Mouse (Mus musculus) ES-E14 (cell line): ENCODE data around the gene Kifc5b. TPM values are rescaled to one million over a fixed set of nuclear protein-coding genes. Genes with fewer than 3 reads are reported as not detected.
A peak's percentile ranks its signal among the peaks of the same experiment; 100 is the strongest.
"Not testable (repeated sequence)": the region's sequence is repeated elsewhere in the genome, so short reads cannot be mapped to it uniquely, and the experiment has no call there.

ENCODE experiments used
- DNase-seq: peaks from one replicate; pipeline ENCODE4 v3.0.0-alpha.2; 2013; ENCODE audit warnings: low read depth, low spot score
- H3K27ac ChIP-seq: 2 replicates; pipeline ENCODE4 v1.5.1; 2012; ENCODE audit warnings: low read depth, mild to moderate bottlenecking, low read length, moderate library complexity, mixed read lengths; ENCODE audit not compliant: poor library complexity, insufficient read depth, severe bottlenecking
- H3K36me3 ChIP-seq: 2 replicates; pipeline ENCODE4 v1.6.1; 2012; ENCODE audit warnings: mild to moderate bottlenecking, low read length, moderate library complexity, mixed read lengths; ENCODE audit not compliant: control insufficient read depth, poor library complexity, insufficient read depth, severe bottlenecking
- H3K4me1 ChIP-seq, 2 experiments: fragments of 150-350 bp in 1 of 2; sonication (generic) in 1 of 2; 2 replicates each; pipeline ENCODE4 v1.6.1; 2012; ENCODE audit warnings: low read length in 2 of 2, mild to moderate bottlenecking in 1 of 2, mixed read lengths in 1 of 2; ENCODE audit not compliant: control insufficient read depth in 2 of 2, insufficient read depth in 2 of 2, poor library complexity in 1 of 2
- H3K4me3 ChIP-seq, 2 experiments: fragments of 150-350 bp in 1 of 2; sonication (generic) in 1 of 2; 2 replicates each; pipeline ENCODE4 v1.5.1; 2012; ENCODE audit warnings: low read length in 2 of 2, low read depth in 1 of 2, mild to moderate bottlenecking in 1 of 2, mixed read lengths in 1 of 2; ENCODE audit not compliant: insufficient read depth in 1 of 2, poor library complexity in 1 of 2, severe bottlenecking in 1 of 2
- H3K9ac ChIP-seq: 2 replicates; pipeline ENCODE4 v1.6.1; 2012; ENCODE audit warnings: low read depth, mild to moderate bottlenecking, low read length, mixed read lengths; ENCODE audit not compliant: poor library complexity, insufficient read depth, severe bottlenecking
- H3K9me3 ChIP-seq: fragments of 150-350 bp; sonication (generic); 2 replicates; pipeline ENCODE4 v1.6.1; 2012; ENCODE audit warnings: low read depth, mild to moderate bottlenecking, low read length; ENCODE audit not compliant: control insufficient read depth, insufficient read depth
- CHD2 ChIP-seq: IDR thresholded peaks from 2 replicates; pipeline ENCODE4 v1.6.1; 2014; ENCODE audit warnings: mild to moderate bottlenecking, low read depth, low read length, inconsistent platforms
- HCFC1 ChIP-seq: IDR thresholded peaks from 2 replicates; pipeline ENCODE4 v1.6.1; 2012; ENCODE audit warnings: low read length, inconsistent platforms, borderline replicate concordance; ENCODE audit not compliant: insufficient read depth
- MAFK ChIP-seq: IDR thresholded peaks from 2 replicates; pipeline ENCODE4 v1.6.1; 2014; ENCODE audit warnings: mild to moderate bottlenecking, low read depth, low read length, inconsistent platforms; ENCODE audit not compliant: insufficient read depth
- ZC3H11A ChIP-seq: IDR thresholded peaks from 2 replicates; pipeline ENCODE4 v1.6.1; 2012; ENCODE audit warnings: low read depth, mild to moderate bottlenecking, inconsistent platforms, low read length, borderline replicate concordance
- ZNF384 ChIP-seq: IDR thresholded peaks from 2 replicates; pipeline ENCODE4 v1.6.1; 2012; ENCODE audit warnings: low read depth, low read length, inconsistent platforms
- in situ Hi-C, 2 experiments: fragments of 600-800 bp; cut with MboI; formaldehyde crosslinking; loops; one replicate each; pipeline ENCODE4 v1.15.1; 2025; ENCODE audit warnings: low sequenced_read_pairs in 2 of 2, inconsistent platforms in 1 of 2; ENCODE audit not compliant: unreplicated experiment in 2 of 2
- total RNA-seq: library from RNA; depleted of rRNA; stranded (reverse); fragments of 300-350 nt; gene quantifications from 2 replicates; pipeline ENCODE4 v1.2.3, GENCODE M21; 2012; rRNA removed

The Kifc5b gene
- total RNA-seq, 1 experiment = 52.5 TPM

DNA sequence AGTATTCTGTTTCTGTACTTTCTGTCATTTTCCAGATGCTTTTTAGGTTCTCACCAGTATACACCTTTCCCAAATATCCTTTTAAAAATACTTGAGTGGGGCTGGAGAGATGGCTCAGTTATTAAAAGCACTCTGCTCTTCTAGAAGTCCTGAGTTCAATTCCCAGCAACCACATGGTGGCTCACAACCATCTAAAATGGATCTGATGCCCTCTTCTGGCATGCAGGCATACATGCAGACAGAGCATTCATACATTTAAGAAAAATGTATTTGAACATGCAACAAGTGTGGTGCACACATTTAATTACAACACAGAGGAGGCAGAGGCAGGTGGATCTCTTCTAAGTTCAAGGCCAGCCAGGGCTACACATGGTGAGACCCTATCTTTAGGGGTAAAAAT is 58.5 kb downstream of the Kifc5b start:
- no peak for TF ChIP-seq ZNF384
- no peak for TF ChIP-seq MAFK
- TF ChIP-seq HCFC1 = no peak
- no peak for TF ChIP-seq CHD2
- TF ChIP-seq ZC3H11A = no peak
- peaks cover 17% of the 10 kb centered on the region for H3K36me3 ChIP-seq
- peaks cover 0 to 11% of the 10 kb centered on the region in 2 experiments; a peak in 1 of 4 replicates for H3K4me1 ChIP-seq
- in situ Hi-C loops = no loop called here
- H3K9me3 ChIP-seq = no peaks in the 10 kb centered on the region
- no peak overlapping the region for H3K4me3 ChIP-seq
- no peak for DNase-seq
- no peak overlapping the region for H3K27ac ChIP-seq
- H3K9ac ChIP-seq = no peak overlapping the region

DNA sequence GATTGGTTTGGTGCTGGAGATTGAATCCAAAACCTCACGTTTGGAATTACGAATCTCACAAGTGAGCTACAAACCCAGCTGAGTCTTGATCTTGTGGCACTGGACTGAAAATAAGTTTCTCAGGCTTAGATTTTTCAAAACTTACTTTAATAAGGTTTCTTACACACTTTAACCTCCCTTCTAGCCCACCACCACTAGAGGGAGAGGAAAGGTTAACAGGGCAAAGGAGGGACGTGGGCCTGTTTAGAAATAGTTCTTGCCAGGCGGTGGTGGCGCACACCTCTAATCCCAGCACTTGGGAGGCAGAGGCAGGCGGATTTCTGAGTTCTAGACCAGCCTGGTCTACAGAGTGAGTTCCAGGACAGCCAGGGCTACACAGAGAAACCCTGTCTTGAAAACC is 60.5 kb downstream of the Kifc5b start:
- H3K9ac ChIP-seq, H3K4me3 ChIP-seq, H3K9me3 ChIP-seq, H3K4me1 ChIP-seq, DNase-seq, H3K27ac ChIP-seq, in situ Hi-C loops: not testable (repeated sequence)
- H3K36me3 ChIP-seq = peaks cover 17% of the 10 kb centered on the region
- TF ChIP-seq ZNF384 = 0 out of 2 replicates have a peak, but pooled peaks have one; percentile 48

DNA sequence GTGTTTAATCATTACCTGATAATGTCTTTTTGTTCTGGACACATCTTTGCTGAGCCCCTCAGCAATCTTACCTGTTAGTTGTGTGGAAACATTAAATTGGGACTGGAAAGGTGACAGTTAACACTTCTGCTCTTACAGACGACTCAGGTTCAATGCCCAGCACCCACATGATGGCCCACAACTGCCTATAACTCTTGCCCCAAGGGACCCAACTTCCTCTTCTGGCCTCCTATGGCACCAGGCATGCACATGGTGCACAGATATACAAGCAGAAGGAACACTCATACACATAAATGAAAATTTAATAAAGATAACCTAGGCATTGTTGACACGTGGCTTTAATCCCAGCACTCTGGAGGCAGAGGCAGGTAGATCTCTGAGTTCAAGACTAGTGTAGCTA is 62.5 kb downstream of the Kifc5b start:
- Histone ChIP-seq H3K4me1 (peaks cover 0 to 2% of the 10 kb centered on the region in 2 experiments; a peak in 1 of 4 replicates), H3K27ac (no peak overlapping the region), H3K4me3 (no peak overlapping the region), H3K36me3 (peaks cover 16% of the 10 kb centered on the region), H3K9me3 (no peaks in the 10 kb centered on the region), H3K9ac (no peak overlapping the region)
- TF ChIP-seq MAFK (no peak), CHD2 (no peak), ZNF384 (no peak), HCFC1 (no peak)
- in situ Hi-C loops = no loop called here
- no peak for DNase-seq

DNA sequence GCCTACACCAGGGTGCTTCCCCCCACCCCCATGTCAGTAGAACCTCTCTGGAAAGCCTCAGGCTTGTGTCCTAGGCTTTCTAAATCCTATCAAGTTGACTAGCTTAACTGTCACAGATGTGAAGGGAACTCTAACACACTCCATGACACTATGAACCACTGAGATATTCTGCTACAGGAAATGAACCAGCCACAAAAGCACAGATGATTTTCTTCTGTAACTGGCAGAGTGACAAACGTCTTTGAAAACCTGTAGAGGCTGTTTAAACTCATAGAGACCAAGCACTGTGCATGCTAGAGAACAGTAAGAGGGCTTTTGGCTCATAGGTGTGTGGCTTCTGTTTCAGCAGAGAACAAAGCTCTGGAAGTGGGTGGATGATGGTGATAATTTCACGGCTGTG is 64.2 kb downstream of the Kifc5b start:
- Histone ChIP-seq H3K9me3 (no peaks in the 10 kb centered on the region), H3K27ac (no peak overlapping the region), H3K4me3 (no peak overlapping the region), H3K36me3 (peaks cover 8% of the 10 kb centered on the region), H3K4me1 (no peaks in the 10 kb centered on the region), H3K9ac (no peak overlapping the region)
- DNase-seq = no peak
- in situ Hi-C loops = no loop called here
- TF ChIP-seq MAFK (no peak), ZNF384 (no peak), ZC3H11A (no peak), HCFC1 (no peak), CHD2 (no peak)

Other genes with a start within 250 kb of the Kifc5b start
- gene Crebrf, start 201.4 kb upstream of the Kifc5b start, total RNA-seq = 16.6 and 36.3 TPM in 2 replicates
- gene Bnip1, start 136.0 kb upstream of the Kifc5b start, total RNA-seq = 24.5 and 26.1 TPM in 2 replicates
- gene Nkx2-5, start 72.1 kb upstream of the Kifc5b start, total RNA-seq = 1.1 and 3.0 TPM in 2 replicates
- gene Phf1, start 16.0 kb downstream of the Kifc5b start, total RNA-seq = 9.4 and 13.3 TPM in 2 replicates
- gene Cuta, start 22.5 kb downstream of the Kifc5b start, total RNA-seq = 43.0 and 60.0 TPM in 2 replicates
- gene Syngap1, start 24.2 kb downstream of the Kifc5b start, total RNA-seq = 6.6 and 10.3 TPM in 2 replicates
- 6.7 and 8.2 TPM in 2 replicates for gene Zbtb9, start 56.1 kb downstream of the Kifc5b start, total RNA-seq
- 36.4 and 53.2 TPM in 2 replicates for gene Bak1, start 111.9 kb downstream of the Kifc5b start, total RNA-seq
- 44.1 and 74.5 TPM in 2 replicates for gene Itpr3, start 140.2 kb downstream of the Kifc5b start, total RNA-seq
- 175 and 199 TPM in 2 replicates for gene Uqcc2, start 216.8 kb downstream of the Kifc5b start, total RNA-seq